Mouse (Mus musculus) gastrocnemius, postnatal 10 days (tissue): ENCODE measurements around the gene Cpeb1. TPM values are rescaled to one million over a fixed set of nuclear protein-coding genes. Genes with fewer than 3 reads are reported as not detected.
A peak's percentile ranks its signal among the peaks of the same experiment; 100 is the strongest.

Experiments used
- DNase-seq: peaks from one replicate; pipeline ENCODE4 v3.0.0; 2021; ENCODE audit warnings: mixed read lengths
- total RNA-seq, 2 experiments: library from RNA; stranded (reverse); gene quantifications; 2 replicates each; pipeline ENCODE4 v1.2.3; 2021

Cpeb1 gene
- total RNA-seq, 2 experiments from 2014 or later, result 10.5 to 17.4 TPM

DNA sequence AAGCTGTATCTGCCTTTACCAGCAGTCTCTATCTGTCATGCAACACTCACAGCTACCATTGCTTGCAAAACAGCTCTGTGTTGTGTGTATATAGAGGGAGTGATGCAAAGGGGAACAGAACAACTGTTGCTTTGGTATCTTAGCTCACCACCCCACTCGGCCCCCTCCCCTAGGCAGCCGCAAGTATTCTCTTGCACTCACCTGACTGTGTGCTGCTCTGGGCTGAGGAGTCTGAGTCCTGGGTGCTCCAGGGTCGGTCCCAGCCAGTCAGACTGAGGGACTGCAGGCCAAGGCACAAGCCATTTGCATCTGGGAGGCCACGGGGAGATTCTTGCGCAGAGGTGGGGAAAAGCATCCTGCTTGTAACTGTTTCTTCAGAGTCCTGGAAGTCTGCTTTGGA is 83.5 kb downstream of the Cpeb1 start:
- no peak for DNase-seq

- DNase-seq, result no peak
These were observed 85.5 kb downstream of the Cpeb1 start for GRCm38 (mm10) chr7:81369724-81370123.

DNA sequence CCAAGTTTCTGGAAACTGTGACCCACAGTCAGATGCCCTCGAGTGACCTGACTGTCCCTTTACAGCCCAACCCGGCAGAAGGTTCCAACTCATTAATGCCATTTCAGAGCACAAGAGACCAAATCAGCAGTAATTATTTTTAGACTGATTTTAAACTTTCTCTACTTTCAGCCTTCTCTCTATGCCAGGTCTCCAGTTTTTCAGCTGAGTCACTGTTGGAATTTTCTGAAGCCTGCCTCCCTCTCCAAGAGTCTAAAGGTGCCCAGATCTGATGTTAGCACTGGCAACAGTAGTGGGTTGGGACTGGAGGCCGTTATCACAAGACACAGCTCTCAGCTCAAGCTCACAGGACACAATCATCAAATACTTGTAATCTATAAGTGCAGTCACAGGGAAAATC is 87.3 kb downstream of the Cpeb1 start:
- no peak for DNase-seq

GRCm38 (mm10) chr7:81356975-81357374 is 98.3 kb downstream of the Cpeb1 start:
- no peak for DNase-seq

GRCm38 (mm10) chr7:81356360-81356759 is 98.9 kb downstream of the Cpeb1 start:
- DNase-seq, result no peak

DNA sequence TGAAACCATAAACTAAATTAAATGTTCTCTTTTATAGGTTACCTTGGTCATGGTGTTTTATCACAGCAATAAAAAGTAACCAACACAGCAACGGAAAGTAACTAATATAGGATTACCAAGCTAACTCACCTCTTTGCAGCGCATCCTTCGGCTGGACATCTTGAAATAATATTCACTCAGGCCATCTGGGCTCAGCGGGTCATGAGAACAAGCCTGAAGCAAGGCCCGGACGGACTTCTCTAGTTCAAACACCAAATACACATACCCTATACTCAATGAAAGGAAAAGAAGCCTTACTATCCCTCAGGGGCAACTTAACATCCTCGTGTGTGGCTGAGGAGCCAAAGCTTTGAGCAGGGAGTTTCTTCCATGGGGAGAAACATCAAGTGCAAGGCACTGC is 99.5 kb downstream of the Cpeb1 start:
- DNase-seq, result no peak

GRCm38 (mm10) chr7:81351826-81352225 is 103.4 kb downstream of the Cpeb1 start:
- DNase-seq, result no peak

- no peak for DNase-seq
These were observed 107.1 kb downstream of the Cpeb1 start for GRCm38 (mm10) chr7:81348206-81348605.

DNA sequence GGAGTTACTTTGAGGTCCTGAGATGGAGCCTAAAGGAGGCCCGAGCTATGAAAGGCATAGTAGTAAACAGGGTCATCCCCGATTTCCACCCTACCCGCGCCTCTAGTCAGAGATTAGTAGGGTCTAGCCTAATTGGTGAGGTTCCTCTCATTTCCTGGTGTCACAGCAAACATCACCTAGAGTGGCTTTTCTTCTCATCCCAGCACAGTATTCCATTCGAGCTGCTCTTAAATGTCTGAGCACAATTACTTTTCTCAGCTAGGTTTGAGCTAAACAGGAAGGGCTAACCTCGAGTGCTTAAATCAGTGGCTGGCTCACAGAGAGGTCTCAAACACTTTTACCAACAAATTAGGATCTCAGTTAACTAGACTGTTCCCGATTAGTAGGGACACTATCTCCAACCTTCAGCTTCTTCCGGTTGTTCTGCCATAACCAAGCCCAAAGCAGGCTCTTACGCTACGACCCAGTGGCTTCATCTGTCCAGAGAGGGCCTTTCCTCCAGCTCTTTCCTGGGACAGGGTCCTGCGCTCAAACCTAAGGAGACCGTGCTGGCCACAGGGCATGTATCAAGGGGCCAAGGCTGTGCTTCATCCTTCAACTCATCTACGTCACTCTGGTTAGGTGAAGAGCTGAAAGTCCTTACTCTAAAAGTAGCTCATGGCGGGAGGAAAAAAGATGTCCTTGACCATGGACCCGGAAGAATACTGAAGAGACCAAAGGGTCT is 109.7 kb downstream of the Cpeb1 start:
- no peak for DNase-seq

DNA sequence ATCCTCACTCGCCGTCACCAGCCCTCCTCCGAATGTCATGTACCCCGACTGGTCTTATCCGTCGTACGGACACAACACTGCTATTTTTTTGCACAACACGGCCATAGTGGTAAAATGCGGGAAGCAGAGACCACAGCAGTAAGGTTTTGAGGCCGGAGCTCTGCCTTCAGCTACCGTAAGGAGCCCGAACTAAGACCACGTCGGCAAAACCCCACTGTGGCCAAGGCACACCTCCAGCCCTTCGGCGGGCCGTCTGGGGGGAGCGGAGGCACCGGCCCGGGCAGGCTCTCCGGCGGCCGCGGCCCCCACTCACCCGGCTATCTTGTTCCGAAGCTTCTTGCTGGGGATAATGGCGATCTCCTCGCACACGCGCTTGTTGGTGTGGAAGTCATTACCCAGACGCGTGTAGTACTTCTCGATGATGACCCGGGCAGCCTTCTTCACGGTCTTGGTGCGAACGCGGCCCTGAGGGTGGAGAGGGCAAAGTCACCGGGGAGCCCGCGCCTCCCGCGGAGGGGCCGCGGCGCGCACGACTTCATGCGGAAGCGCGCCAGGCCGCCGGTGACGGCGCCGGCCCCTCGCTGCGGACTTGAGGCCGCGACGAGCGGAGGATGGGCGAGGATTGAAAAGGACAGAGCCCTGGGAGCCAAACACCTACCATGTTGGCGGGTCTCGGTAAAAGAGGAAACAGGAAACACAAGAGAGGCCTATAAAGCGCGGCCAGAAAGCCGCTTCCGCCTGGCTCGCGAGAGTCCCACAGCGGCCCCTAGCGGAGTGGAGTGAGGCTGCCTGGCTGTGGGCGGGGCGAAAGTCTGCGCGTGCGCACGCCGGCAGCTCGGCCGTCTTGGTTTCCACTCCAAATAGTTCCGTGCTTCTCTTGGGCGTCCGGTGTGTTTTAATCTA is 110.5 kb downstream of the Cpeb1 start, which contains the start of gene Rps17:
Gene Rps17 (minus strand): TSS at position 711 of the 903 bp plus-strand sequence.
- peak; percentile 98 for DNase-seq

DNA sequence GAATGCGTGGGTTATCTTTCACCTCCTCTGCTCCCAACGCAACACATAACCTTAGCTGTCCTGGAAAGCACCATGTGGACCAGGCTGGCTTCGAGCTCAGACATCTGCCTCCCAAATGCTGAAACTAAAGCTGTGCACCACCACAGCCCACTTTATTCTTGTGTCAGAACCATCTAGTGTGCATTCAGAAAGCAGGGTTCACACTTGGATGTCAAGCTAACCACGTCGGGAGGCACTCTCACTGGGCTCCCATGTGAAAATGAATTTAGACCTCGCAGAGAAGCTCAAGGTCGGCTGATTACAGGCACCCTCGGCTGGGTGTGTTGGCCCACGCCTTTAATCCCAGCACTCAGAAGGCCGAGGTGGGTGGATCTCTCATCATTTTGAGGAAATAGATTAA is 111.4 kb downstream of the Cpeb1 start:
- no peak for DNase-seq

DNA sequence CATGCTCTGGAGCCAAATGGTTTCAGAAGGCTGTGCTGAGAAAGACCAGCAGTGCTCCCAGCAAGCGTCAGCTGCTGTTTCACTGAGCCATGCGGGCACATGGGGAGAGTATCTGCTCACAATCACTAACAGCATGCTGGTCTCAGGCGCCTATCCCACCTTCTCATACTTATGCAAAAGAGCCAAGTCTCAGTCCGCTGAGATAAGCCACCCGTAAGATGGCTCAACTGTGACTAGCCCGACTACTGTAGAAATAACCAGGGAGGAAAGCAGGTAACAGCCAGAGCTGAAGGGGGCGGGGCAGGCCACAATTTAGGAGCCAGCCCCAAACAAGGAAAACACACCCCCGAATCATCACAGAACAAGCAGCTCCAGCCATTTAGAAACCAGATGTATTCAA is 111.9 kb downstream of the Cpeb1 start:
- DNase-seq, result no peak

DNA sequence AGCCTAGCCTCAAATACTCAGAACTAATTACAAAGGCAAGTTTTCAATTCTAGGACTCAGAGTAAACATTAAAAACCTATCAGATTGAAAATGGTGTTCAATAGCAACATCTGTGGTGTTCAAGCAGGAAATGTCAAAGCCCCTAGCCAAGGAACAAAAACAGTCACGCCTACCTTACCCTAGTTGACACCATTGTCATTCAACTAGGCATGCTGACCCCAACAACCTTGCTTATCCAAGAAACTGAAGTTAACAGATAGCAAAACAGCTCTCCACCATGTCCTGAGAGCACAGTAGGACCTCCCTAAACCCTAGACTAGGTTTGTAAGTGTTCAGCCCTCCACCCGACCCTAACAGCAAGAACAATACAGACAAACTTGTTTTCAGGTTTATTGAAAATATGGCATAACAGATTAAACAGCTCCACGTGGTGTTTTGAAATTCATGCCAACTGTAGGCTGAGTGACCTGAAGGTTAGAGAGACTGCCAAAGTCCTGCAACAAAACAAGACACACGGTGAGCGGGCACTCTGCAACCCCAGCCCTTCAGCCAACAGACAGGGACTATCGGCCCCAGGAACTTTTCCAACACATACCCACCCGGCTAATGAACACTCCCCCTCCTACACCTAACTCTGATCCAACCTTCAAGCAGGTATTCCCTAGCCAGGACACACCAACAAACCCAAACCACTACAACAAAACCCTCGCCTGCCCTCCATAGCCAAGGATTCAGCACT is 112.7 kb downstream of the Cpeb1 start:
- DNase-seq, result no peak

GRCm38 (mm10) chr7:81341563-81341962 is 113.7 kb downstream of the Cpeb1 start:
- no peak for DNase-seq

GRCm38 (mm10) chr7:81339783-81340182 is 115.5 kb downstream of the Cpeb1 start:
- DNase-seq, result peak; percentile 57

DNA sequence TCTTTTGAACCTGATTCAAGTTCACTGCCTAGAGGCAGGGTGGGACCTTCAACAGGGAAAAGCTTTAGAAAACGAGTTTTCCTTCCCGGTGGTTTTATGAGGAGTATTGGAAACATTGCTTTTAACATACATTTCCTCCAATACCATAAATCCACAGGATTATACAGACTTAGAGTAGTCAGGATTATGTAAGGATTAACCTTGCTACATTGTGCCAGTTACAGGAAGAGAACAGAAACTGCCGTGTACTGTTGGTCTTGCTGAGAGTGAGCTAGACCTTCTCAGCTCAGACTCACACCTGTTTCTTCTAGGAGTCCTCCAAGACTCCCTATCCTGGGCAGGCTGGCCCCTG is 116.8 kb downstream of the Cpeb1 start:
- no peak for DNase-seq

DNA sequence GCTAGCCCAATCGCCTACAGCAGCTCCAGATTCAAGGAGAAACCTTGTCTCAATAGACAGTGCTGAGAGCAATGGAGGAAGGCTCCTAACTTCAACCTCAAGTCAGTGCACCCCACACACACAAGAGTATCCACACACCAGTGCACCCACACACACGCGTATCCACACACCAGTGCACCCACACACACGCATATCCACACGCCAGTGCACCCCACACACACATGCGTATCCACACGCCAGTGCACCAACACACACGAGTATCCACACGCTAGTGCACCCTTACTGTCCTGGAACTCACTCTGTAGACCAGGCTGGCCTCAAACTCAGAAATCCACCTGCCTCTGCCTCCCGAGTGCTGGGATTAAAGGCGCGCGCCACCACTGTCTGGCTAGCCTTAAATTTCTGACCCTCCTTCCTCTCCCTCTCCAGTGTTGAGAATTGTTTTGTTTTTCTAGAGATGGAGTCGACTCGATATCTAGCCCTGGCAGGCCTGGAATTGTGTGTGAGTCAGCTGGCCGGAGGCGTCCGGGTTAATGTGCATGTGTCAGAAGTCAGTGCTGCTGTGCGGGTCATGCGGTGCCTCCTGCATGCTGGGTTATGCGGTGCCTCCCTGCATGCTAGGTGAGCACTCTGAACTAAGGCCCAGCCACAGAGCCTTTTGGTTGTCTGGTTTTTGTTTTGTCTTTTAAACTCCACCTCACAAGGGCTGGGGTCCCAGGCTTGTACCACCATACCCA is 117.3 kb downstream of the Cpeb1 start:
- no peak for DNase-seq

GRCm38 (mm10) chr7:81336432-81336786 is 118.9 kb downstream of the Cpeb1 start:
- DNase-seq, result peak; percentile 62

GRCm38 (mm10) chr7:81335705-81336431 is 119.4 kb downstream of the Cpeb1 start:
- no peak for DNase-seq

DNA sequence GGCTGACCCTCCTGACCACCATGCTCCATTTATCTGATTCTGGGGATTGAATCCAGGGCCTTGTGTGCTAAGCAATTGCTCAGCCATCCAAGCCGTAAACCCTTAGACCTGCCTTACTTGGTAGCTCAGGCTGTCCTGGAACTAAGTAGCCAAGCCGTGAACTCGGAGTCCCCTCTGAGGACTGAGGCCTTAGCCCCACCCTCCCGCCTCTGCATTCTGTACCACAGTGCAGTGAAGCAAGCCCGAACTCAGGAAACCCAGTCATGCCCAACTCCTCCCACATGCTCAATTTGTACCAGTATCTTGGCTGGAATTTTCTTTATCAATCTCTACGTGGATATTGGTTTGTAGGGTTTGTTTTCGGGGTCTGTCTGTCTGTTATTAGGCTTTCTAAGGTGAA is 123.4 kb downstream of the Cpeb1 start:
- no peak for DNase-seq

GRCm38 (mm10) chr7:81330767-81331166 is 124.5 kb downstream of the Cpeb1 start:
- no peak for DNase-seq

- DNase-seq, result no peak
These were observed 127.6 kb downstream of the Cpeb1 start for GRCm38 (mm10) chr7:81327661-81328060.
